Mouse (Mus musculus): Measurements from ENCODE around the gene Efnb1. TPM values are rescaled to one million over a fixed set of nuclear protein-coding genes. Genes with fewer than 3 reads are reported as not detected.
"Not testable (repeated sequence)": the region's sequence is repeated elsewhere in the genome, so short reads cannot be mapped to it uniquely, and the experiment has no call there.

Gene Efnb1
- polyA plus RNA-seq (2016; fragmentation: Nextera tagmentation; extraction: Ambion mirVana), result 30.2 and 33.8 TPM in 2 replicates

DNA sequence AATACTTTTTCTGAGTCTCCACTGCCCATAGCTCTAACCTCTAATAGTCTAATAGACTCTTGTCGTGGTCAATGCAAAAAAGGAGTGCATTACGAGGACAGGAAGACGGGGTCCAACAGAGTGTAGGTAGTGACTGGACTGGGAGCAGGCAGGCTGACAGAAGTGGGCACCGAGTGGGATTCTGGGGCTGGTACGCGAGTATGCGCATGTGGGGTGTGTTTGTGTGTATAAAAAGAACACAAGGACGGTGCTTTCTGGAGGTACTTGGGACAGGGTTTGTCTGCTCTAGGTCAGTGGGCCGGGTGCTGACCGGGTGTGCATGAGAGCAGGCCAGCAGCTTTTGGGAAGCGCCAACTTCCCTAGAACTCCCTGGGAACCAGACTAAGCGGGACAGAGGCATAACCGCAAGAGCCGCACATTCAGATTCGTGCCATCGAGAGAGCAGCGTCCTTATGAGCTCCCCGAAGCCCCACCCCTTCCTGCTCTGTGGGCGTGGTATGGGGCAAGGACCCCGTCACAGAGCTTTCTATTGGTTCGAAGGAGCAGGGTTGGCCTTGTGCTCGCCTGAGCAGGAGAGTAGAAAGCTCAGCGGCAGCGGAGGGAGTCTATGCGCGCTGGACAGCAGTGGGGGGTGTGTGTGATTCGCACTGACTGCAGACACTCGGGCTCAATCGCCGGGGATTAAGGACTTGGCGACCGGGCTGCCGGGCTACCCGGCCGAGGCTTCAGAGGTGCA, at the start of gene Efnb1:
Efnb1 (plus strand) TSS at position 608 of the 736 bp plus-strand sequence.
- H3K4me1 ChIP-seq, result peaks cover 36% of the 10 kb centered on the region
- no peaks in the 10 kb centered on the region; the same call in 1 of the 2 replicates for H3K36me3 ChIP-seq (replicated peaks)
- H3K4me3 ChIP-seq, result peak within 1 kb of the TSS; percentile 76
- peak; percentile 91 for DNase-seq (ENCODE audit: low spot score)
- H3K27me3 ChIP-seq (replicated peaks; ENCODE audit: low read depth, poor library complexity, severe bottlenecking), result peaks cover 98% of the 10 kb centered on the region
- H3K9me3 ChIP-seq, result peaks cover 5% of the 10 kb centered on the region; the same call in 1 of the 2 replicates
- H3K27ac ChIP-seq (replicated peaks), result peak within 1 kb of the TSS; percentile 90
- 26% methylated on average over 35 of the region's 35 CpGs for WGBS

DNA sequence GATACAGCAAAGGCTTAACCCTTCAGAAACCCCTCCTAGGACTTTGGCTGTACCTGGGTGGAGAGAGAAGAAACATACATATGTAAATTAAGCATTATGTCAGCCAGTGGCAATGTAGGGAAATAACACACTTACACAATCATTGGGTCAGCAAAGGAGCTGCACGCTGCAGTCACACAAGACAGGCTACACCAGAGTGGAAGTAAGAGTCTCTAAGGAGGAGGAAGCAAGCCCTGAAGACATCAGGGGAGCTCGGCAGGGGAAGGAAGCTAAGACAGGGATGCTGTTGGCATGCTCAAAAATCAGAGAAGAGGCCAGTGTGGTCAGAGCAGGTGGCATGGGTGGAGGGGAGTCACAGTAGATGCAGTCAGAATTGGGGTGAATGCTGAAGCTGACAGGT, 43.2 kb upstream of the Efnb1 start:
- Histone ChIP-seq H3K36me3 (replicated peaks) (no peaks in the 10 kb centered on the region), H3K9me3 (no peaks in the 10 kb centered on the region), H3K4me1 (no peaks in the 10 kb centered on the region), H3K27me3 (replicated peaks; ENCODE audit: low read depth, poor library complexity, severe bottlenecking) (peaks cover 84% of the 10 kb centered on the region), H3K4me3 (no peak overlapping the region), H3K27ac (replicated peaks) (no peak overlapping the region)
- WGBS, result 74% methylated on average over 2 of the region's 2 CpGs
- DNase-seq (ENCODE audit: low spot score), result no peak

DNA sequence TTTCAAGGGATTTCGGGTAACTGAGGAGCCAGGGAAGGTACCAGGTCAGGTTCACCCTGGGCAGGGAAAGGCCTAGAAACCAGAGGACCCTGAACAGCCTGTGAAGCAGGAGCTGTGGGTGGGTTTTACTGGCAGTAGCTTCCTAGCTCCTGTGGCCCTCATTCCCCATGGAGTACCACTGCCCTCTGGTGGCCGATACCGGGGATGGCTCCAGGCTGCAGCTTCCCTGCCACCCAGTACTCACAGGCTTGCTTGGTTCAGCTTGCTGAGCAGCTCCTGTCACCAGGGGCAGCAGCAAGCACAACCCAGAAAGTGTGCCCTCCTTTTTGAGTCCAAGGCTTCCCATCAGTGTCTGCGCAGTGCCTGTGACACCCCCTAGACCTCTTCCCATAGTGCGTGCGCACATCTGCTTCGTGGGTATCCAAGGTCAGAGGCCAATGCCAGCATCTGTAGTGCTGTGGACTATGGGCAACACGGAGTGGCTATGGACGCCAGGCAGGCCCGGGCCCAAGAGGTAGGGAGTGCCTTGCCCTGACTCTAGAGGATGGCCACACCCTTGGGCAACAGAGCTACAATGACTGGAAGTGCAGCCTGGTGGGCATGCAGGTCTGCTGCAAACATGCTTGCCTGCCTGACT, 24.7 kb upstream of the Efnb1 start:
- not testable (repeated sequence) for H3K27ac ChIP-seq (replicated peaks); DNase-seq (ENCODE audit: low spot score); H3K36me3 ChIP-seq (replicated peaks); H3K9me3 ChIP-seq; H3K4me3 ChIP-seq
- WGBS, result 70% methylated on average over 7 of the region's 10 CpGs
- peaks cover 12% of the 10 kb centered on the region; the same call in 1 of the 2 replicates for H3K4me1 ChIP-seq
- H3K27me3 ChIP-seq (replicated peaks; ENCODE audit: low read depth, poor library complexity, severe bottlenecking), result peaks cover 47% of the 10 kb centered on the region

DNA sequence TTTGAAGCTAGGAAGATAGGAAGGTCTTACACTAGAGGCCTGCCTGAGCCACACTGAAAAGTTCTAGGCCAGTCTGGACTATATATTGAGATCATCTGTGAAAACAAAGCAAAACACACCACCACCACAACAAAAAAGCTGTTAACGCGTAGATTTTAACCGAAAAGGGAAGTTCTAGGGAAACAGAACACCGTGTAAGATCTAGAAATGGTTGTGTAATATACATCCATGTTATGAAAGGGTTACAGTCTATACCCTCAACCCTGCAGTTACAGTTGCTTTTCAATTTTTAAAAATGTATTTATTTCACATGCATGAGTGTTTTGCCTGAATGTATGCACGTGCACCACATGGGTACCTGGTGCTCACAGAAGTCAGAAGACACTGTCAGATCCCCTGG, 16.4 kb upstream of the Efnb1 start:
- DNase-seq (ENCODE audit: low spot score), result no peak
- Histone ChIP-seq H3K36me3 (replicated peaks) (no peaks in the 10 kb centered on the region), H3K4me1 (no peaks in the 10 kb centered on the region), H3K27ac (replicated peaks) (no peak overlapping the region), H3K4me3 (no peak overlapping the region), H3K27me3 (replicated peaks; ENCODE audit: low read depth, poor library complexity, severe bottlenecking) (peaks cover 75% of the 10 kb centered on the region), H3K9me3 (no peaks in the 10 kb centered on the region)
- WGBS, result 92% methylated on average over 5 of the region's 5 CpGs

DNA sequence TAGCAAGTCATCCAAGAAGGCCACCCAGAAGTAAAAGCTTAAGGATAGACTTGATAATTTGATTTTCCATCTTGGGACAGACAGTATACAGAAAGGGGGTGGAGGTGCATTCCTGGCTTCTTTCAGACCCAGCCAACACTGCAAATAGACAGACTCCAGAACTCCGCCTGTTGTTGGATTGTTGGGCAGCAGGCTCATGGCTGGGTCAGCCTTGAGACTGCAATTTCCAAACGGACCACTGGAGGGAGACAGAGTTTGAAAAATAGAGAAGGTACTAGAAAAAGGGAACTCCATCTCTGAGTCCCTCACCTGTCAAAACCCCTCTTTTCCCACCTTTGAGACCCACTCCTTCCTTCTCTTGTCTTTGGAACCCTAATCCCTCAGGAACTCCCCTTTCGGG, 5.9 kb upstream of the Efnb1 start:
- no peaks in the 10 kb centered on the region for H3K36me3 ChIP-seq (replicated peaks)
- peaks cover 81% of the 10 kb centered on the region for H3K27me3 ChIP-seq (replicated peaks; ENCODE audit: low read depth, poor library complexity, severe bottlenecking)
- peaks cover 4% of the 10 kb centered on the region for H3K4me1 ChIP-seq
- H3K27ac ChIP-seq (replicated peaks), result no peak overlapping the region
- no peaks in the 10 kb centered on the region for H3K9me3 ChIP-seq
- peak; percentile 61 for DNase-seq (ENCODE audit: low spot score)
- WGBS, result 33% methylated on average over 3 of the region's 3 CpGs
- no peak overlapping the region for H3K4me3 ChIP-seq

DNA sequence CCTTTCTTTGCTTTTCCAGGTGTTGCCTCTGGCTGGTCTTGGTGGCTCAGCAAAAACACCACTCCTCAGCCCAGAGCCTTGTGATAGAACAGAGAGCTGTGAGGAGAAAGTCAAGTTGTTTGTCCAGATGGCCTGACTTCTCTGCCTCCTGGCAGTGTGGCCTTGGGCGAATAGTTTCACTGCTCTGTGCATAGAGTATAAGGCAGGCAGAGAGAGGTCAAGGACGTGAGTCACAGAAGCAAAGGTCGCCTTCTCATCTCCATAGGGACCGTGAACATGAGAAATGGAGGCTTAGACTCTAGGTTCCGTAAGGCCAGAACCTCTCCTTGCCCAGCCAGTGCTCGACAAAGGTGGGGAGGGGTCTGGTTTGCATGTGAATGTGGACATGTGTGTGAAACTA, 3.4 kb upstream of the Efnb1 start:
- H3K4me1 ChIP-seq, result peaks cover 10% of the 10 kb centered on the region
- H3K9me3 ChIP-seq, result peaks cover 5% of the 10 kb centered on the region; the same call in 1 of the 2 replicates
- DNase-seq (ENCODE audit: low spot score), result no peak
- peaks cover 91% of the 10 kb centered on the region for H3K27me3 ChIP-seq (replicated peaks; ENCODE audit: low read depth, poor library complexity, severe bottlenecking)
- WGBS, result 71% methylated on average over 6 of the region's 6 CpGs
- H3K36me3 ChIP-seq (replicated peaks), result no peaks in the 10 kb centered on the region
- no peak overlapping the region for H3K27ac ChIP-seq (replicated peaks)
- H3K4me3 ChIP-seq, result no peak overlapping the region

DNA sequence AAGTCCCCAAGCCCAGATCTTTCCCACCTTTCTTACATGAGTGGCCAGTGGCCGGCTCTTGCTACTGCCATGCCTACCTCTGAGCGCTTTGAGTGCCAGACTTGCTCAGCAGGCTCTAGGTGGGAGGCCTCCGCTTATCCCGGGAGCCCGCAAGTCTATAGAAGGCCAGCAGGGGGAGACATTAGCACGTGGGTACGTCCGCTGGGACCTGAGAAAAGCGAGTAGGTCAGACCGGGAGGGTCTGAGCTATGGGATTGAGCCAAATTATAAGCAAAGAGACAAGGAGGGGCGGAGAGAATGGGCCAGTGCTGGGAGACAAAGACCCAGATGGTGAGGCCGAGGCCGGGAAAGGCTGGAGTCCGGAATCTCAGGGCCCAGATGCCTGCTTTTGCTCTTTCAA, 1.0 kb upstream of the Efnb1 start:
- Histone ChIP-seq H3K36me3 (replicated peaks) (no peaks in the 10 kb centered on the region), H3K27ac (replicated peaks) (peak overlapping the region; percentile 90), H3K4me1 (peaks cover 28% of the 10 kb centered on the region), H3K9me3 (peaks cover 5% of the 10 kb centered on the region; the same call in 1 of the 2 replicates), H3K27me3 (replicated peaks; ENCODE audit: low read depth, poor library complexity, severe bottlenecking) (peaks cover 96% of the 10 kb centered on the region), H3K4me3 (peak overlapping the region; percentile 76)
- 21% methylated on average over 14 of the region's 14 CpGs for WGBS
- peak; percentile 87 for DNase-seq (ENCODE audit: low spot score)

DNA sequence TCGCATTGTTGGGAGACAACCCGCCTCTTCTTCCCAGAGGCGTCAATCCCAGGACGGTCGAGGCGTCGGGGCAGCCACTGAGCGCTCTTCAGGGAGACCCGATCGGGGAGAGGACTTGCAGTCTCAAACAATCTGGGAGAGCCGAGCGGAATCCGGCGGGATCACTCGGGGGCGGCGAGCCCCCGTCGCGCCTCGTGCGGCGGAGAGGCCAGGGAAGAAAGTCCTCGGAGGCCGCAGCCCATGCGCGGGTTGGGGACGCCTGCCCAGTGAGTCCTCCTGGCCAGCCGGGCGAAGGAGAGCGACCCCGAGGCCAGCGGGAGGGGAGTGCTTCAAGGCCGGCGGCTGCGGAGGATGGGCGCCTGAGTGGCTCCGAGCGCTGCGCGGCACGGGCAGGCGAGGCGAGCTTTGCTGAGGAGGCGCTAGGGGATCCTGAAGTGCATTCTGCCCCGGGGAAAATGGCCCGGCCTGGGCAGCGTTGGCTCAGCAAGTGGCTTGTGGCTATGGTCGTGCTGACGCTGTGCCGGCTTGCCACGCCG, 569 bp downstream of the Efnb1 start:
- Histone ChIP-seq H3K36me3 (replicated peaks) (no peaks in the 10 kb centered on the region; the same call in 1 of the 2 replicates), H3K9me3 (peaks cover 5% of the 10 kb centered on the region; the same call in 1 of the 2 replicates), H3K4me3 (peak overlapping the region; percentile 76), H3K27ac (replicated peaks) (peak overlapping the region; percentile 90), H3K27me3 (replicated peaks; ENCODE audit: low read depth, poor library complexity, severe bottlenecking) (peaks cover 98% of the 10 kb centered on the region), H3K4me1 (peaks cover 40% of the 10 kb centered on the region)
- peak; percentile 57 for DNase-seq (ENCODE audit: low spot score)
- 18% methylated on average over 53 of the region's 53 CpGs for WGBS

DNA sequence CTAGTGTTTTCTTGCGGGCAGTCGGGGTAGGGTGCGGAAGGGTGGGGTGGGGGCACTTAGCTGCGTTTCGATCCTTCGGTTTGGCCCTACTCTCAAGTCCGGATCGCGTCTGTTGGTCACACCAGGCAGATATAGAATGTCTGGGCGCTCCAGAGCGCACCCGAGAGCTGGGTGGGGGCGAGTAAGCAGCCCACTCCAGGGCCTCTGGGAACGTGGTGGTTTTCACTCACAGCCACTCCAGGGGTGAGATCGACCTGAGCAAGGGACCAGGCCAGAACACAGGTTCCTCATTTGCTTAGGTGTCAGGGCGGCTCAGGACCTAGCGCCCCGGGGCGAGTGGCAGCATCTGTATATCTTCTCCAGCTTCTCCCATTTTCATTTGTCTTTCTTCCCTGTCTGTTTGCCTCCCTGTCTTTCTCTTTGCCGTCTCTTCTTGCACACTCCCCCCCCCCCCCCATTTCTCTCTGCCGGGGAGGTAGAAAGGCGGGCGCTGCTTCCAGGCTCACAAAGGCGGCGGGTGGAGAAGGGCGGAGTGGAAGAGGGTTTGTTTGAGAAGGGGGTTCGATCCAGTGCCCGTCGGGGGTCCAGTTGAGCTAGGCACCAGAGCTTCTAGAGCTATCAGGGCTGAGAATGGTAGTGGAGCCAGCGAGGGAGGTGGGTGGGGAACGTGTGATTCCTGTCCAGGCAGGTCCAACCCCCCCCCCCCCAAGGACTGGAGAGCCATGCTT, 1.4 kb downstream of the Efnb1 start:
- Histone ChIP-seq H3K9me3 (peaks cover 5% of the 10 kb centered on the region; the same call in 1 of the 2 replicates), H3K36me3 (replicated peaks) (no peaks in the 10 kb centered on the region; the same call in 1 of the 2 replicates), H3K4me3 (peak overlapping the region; percentile 76), H3K27me3 (replicated peaks; ENCODE audit: low read depth, poor library complexity, severe bottlenecking) (peaks cover 98% of the 10 kb centered on the region), H3K27ac (replicated peaks) (peak overlapping the region; percentile 90), H3K4me1 (peaks cover 48% of the 10 kb centered on the region)
- 18% methylated on average over 30 of the region's 31 CpGs for WGBS
- no peak for DNase-seq (ENCODE audit: low spot score)

DNA sequence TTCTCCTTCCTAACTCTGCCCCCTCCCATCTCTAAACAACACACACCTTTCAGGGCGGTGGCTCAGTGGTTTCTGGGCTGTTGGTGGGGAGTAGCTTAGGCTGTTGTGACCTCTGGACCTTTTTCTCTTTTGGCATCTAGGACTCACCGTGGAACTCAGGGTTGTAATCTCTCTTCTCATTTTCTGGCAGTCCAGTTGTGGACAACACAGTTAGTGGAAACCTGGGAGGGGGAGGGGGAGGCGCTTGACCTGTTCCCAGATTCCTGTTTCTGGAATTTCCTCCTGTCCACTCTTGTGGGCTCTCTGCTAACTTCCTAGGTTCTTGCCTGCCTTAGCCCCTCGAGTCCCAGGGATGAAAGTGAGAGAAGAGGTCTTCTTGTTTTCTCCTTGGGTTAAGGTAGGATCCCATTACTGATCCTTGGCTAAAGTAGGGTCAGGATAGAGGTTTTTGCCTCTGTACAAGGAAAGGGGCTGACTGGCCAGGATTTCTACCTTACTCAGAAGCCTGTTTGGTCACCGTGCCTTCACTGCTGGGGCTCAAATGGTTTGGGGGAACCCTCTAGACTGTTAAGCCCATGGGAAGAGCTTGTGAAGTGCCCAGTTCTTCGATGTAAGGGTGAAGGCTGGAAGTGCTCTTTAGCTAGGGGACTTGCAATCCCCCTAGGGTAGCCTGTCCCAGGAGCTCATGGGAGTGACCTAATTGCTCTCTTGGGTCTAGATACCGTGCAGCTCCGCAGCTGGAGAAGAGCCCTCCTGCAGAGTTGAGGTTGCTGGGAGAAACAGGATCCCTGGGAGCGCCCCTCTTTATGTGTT, 2.2 kb downstream of the Efnb1 start:
- H3K4me1 ChIP-seq, result peaks cover 53% of the 10 kb centered on the region
- H3K36me3 ChIP-seq (replicated peaks), result no peaks in the 10 kb centered on the region; the same call in 1 of the 2 replicates
- 21% methylated on average over 9 of the region's 9 CpGs for WGBS
- H3K4me3 ChIP-seq, result peak overlapping the region; percentile 76
- peak overlapping the region; percentile 90 for H3K27ac ChIP-seq (replicated peaks)
- H3K9me3 ChIP-seq, result peaks cover 5% of the 10 kb centered on the region; the same call in 1 of the 2 replicates
- DNase-seq (ENCODE audit: low spot score), result no peak
- peaks cover 98% of the 10 kb centered on the region for H3K27me3 ChIP-seq (replicated peaks; ENCODE audit: low read depth, poor library complexity, severe bottlenecking)

DNA sequence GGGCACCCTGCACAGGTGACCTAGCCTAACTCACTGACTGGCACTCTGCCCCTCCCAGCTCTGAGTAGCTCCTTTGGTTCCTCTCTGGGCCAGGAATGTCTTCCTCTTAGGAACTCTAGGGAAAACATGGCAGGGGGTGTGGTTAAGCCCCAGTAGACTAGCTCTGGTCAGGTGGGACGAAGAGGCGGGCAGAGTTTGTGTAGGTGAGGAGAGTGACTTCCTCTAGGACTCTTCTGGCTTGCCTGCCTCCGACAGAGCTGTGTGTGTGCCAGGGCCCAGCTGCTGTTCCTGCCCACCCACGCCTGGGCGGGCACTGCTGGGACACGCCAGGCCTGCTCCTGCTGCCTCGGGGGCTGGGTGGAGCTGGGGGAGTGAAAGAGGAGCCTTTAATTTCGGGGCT, 5.1 kb downstream of the Efnb1 start:
- H3K36me3 ChIP-seq (replicated peaks), result peaks cover 17% of the 10 kb centered on the region
- 58% methylated on average over 8 of the region's 8 CpGs for WGBS
- H3K27me3 ChIP-seq (replicated peaks; ENCODE audit: low read depth, poor library complexity, severe bottlenecking), result peaks cover 100% of the 10 kb centered on the region
- peaks cover 5% of the 10 kb centered on the region; the same call in 1 of the 2 replicates for H3K9me3 ChIP-seq
- peak overlapping the region; percentile 76 for H3K4me3 ChIP-seq
- no peak overlapping the region for H3K27ac ChIP-seq (replicated peaks)
- peaks cover 56% of the 10 kb centered on the region for H3K4me1 ChIP-seq
- no peak for DNase-seq (ENCODE audit: low spot score)

All from embryonic facial prominence, embryonic 10.5 days (tissue).